In the genomic region with DNA sequence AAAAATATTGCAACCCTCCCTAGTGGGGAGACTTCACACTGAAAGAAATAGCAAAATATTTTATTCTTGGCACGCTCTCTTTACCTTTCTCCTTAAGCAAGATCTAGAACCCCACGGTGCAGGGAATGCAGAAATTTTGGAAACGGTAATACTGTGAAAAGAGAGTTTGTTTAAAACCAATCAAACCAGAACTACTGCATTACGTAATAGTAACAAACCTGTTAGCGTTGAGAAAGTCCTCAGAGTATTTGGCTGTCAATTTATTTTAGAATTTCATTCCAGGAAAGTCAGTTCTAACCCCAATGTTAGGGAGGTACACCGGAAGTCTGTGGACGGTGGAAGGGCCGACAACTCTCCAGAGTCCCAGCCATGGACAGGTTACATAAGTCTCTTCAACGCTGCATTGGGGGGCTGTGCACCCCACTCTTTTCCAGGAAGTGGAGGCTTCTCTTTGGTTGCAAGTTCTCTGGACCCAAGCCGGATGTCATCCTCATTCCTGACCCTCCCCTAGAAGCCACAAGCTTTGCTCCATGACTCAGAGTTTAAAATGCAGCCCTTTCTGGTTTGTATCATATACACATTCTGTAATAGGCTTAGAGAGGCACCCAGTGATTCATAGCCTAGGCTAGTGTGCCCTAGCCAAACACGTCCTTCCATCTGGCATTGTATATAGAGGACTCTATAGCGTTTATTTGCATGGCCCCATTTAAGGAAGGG, we compare ENCODE assay signal across 17 mouse cellular contexts.
DNase-seq lines count a peak whose midpoint lies in the region; ATAC-seq and TF ChIP-seq lines count a peak whose summit lies in the region.
"Had no signal": no experiment of that assay in that cellular context is flagged by ENCODE, and none has a peak within 500 bp of the region (broad histone marks: within the 10 kb centered on the region; RNA-seq: fewer than 3 reads in every experiment).

No protein-coding gene starts in this region.

- H3K4me1 ChIP-seq in lung, embryonic 16.5 days (replicated peaks; ENCODE audit: control insufficient read depth, insufficient read depth, low read length) = peaks cover 19% of the 10 kb centered on the region
- no peaks in the 10 kb centered on the region for H3K4me1 ChIP-seq in hindbrain, embryonic 11.5 days (replicated peaks; ENCODE audit: control insufficient read depth, insufficient read depth, low read length)
- H3K4me1 ChIP-seq: midbrain, embryonic 13.5 days had no signal

- ATAC-seq in lung, embryonic 16.5 days (ENCODE audit: low read depth) = peak; percentile 26; the same call in 1 of the 2 replicates
- ATAC-seq in common myeloid progenitor, adult 5-6 weeks (replicated peaks; ENCODE audit: low read depth, poor library complexity, severe bottlenecking) = peak; percentile 62
- no peak for ATAC-seq in hindbrain, embryonic 11.5 days (ENCODE audit: low FRiP score)
- ATAC-seq: forebrain, embryonic 16.5 days; midbrain, embryonic 13.5 days had no signal

- H3K9ac ChIP-seq in lung, embryonic 16.5 days (ENCODE audit: low read length) = no peak overlapping the region
- no peak overlapping the region for H3K9ac ChIP-seq in hindbrain, embryonic 11.5 days (ENCODE audit: low read depth, low read length)
- H3K9ac ChIP-seq: midbrain, embryonic 13.5 days had no signal

- H3K27me3 ChIP-seq in lung, embryonic 16.5 days (ENCODE audit: control insufficient read depth, insufficient read depth, low read depth, low read length) = no peaks in the 10 kb centered on the region
- H3K27me3 ChIP-seq in myocyte (ENCODE audit: control insufficient read depth, insufficient read depth, insufficient read length) = no peaks in the 10 kb centered on the region
- H3K27me3 ChIP-seq in hindbrain, embryonic 11.5 days (ENCODE audit: control insufficient read depth, insufficient read depth, low read length) = no peaks in the 10 kb centered on the region
- H3K27me3 ChIP-seq: midbrain, embryonic 13.5 days had no signal

- no peak overlapping the region for H3K4me3 ChIP-seq in lung, embryonic 16.5 days (ENCODE audit: low read length)
- no peak overlapping the region for H3K4me3 ChIP-seq in myocyte
- H3K4me3 ChIP-seq in hindbrain, embryonic 11.5 days (ENCODE audit: low read depth, low read length) = no peak overlapping the region
- H3K4me3 ChIP-seq: midbrain, embryonic 13.5 days had no signal

- DNase-seq in heart, adult 11 months = peak; percentile 93
- DNase-seq in heart, postnatal 4 days = no peak
- DNase-seq in lung, postnatal 4 days = no peak
- DNase-seq in thymus, postnatal 0 days (ENCODE audit: low spot score) = no peak
- no peak for DNase-seq in hindbrain, embryonic 11.5 days (ENCODE audit: low spot score)
- DNase-seq: adrenal gland, postnatal 14 days; cerebellum, adult 18-20 months; gastrocnemius, postnatal 36 days; heart, postnatal 10 days; liver; retina, postnatal 1 day; thymus, postnatal 36 days had no signal

- H3ac ChIP-seq in myocyte (ENCODE audit: control insufficient read depth, insufficient read length) = no peak overlapping the region

- no peak overlapping the region for H3K4me2 ChIP-seq in lung, embryonic 16.5 days (ENCODE audit: low read depth, low read length)
- H3K4me2 ChIP-seq in myocyte (ENCODE audit: low read depth) = peak overlapping the region; percentile 64
- no peak overlapping the region for H3K4me2 ChIP-seq in hindbrain, embryonic 11.5 days (replicated peaks; ENCODE audit: low read depth, low read length)
- H3K4me2 ChIP-seq: midbrain, embryonic 13.5 days had no signal

- no peak for TF ChIP-seq POLR2A in myocyte (IDR thresholded peaks at IDR 0.05; ENCODE audit: insufficient read length, low read depth)

- 55% methylated on average over 12 of the region's 12 CpGs for WGBS in lung, embryonic 16.5 days
- WGBS in hindbrain, embryonic 11.5 days = 89% methylated on average over 12 of the region's 12 CpGs

- no peaks in the 10 kb centered on the region for H3K79me2 ChIP-seq in myocyte (ENCODE audit: control insufficient read depth, insufficient read depth)

- H3K27ac ChIP-seq in lung, embryonic 16.5 days (ENCODE audit: low read length) = peak overlapping the region; percentile 65
- no peak overlapping the region for H3K27ac ChIP-seq in hindbrain, embryonic 11.5 days (ENCODE audit: low read depth, low read length)
- H3K27ac ChIP-seq: midbrain, embryonic 13.5 days had no signal

- no peaks in the 10 kb centered on the region for H3K9me3 ChIP-seq in lung, embryonic 16.5 days (ENCODE audit: control insufficient read depth, low read length)
- no peaks in the 10 kb centered on the region for H3K9me3 ChIP-seq in hindbrain, embryonic 11.5 days (ENCODE audit: control insufficient read depth, low read length)
- H3K9me3 ChIP-seq: midbrain, embryonic 13.5 days had no signal

- H3K36me3 ChIP-seq in lung, embryonic 16.5 days (ENCODE audit: control insufficient read depth, insufficient read depth, low read length) = no peaks in the 10 kb centered on the region
- H3K36me3 ChIP-seq in myocyte (ENCODE audit: control insufficient read depth, insufficient read depth) = no peaks in the 10 kb centered on the region
- no peaks in the 10 kb centered on the region for H3K36me3 ChIP-seq in hindbrain, embryonic 11.5 days (ENCODE audit: control insufficient read depth, insufficient read depth, low read length)
- H3K36me3 ChIP-seq: midbrain, embryonic 13.5 days had no signal

TF ChIP-seq in myocyte, 11 proteins besides CTCF, POLR2A, EP300 and RAD21:
- TF ChIP-seq TCF12 (IDR thresholded peaks at IDR 0.05; ENCODE audit: insufficient read depth, poor library complexity, severe bottlenecking) (no peak), CEBPB (IDR thresholded peaks at IDR 0.05; ENCODE audit: insufficient read depth, poor library complexity, severe bottlenecking) (0 out of 2 replicates have a peak, but pooled peaks have one; percentile 6), MYOD1 (IDR thresholded peaks at IDR 0.05; ENCODE audit: control insufficient read depth in 1 of 3, insufficient read length in 2 of 3, low read depth in 2 of 3) (no peak)
